23 mouse cellular contexts compared by ENCODE assay signal in the genomic region with DNA sequence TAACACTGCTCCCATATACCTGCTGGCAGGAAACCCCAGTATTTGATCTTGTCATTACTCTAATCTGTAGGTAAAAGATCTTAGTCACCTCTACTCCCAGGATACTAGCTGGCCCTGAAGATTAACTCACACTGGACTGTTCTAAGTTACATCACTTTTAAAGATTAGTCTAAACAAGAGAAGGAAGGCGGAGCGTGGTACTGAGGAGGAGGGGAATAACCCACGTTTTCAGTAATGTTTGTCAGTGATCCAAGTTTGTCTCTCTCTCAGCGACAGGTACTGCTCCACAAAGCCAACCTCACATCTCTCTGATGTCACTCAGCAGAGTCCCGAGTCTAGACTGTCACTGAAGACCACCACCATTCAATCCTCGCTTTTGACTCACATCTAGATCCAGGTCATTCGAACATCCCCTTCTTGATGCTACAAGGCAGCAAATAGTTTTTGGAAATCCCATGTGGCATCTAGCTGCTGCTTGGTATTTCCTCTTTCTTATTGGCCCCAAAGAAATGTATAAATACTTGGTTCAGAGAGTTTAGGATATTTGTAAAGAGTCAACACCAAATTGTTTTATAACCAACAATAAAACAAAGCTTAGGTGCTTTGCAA. TPM values are rescaled to one million over a fixed set of nuclear protein-coding genes. Genes with fewer than 3 reads are reported as not detected.
DNase-seq lines count a peak whose midpoint lies in the region; ATAC-seq and TF ChIP-seq lines count a peak whose summit lies in the region.
"Had no signal": no experiment of that assay in that cellular context is flagged by ENCODE, and none has a peak within 500 bp of the region (broad histone marks: within the 10 kb centered on the region; RNA-seq: fewer than 3 reads in every experiment).

No protein-coding gene starts in this region.

- H3K4me3 ChIP-seq in kidney, adult 2 months (ENCODE audit: insufficient read depth, low read depth, low read length), result no peak overlapping the region
- H3K4me3 ChIP-seq: embryonic facial prominence, embryonic 12.5 days; heart, embryonic 13.5 days; hindbrain, embryonic 13.5 days; left cerebral cortex, adult 2 months had no signal

- 78% methylated on average over 7 of the region's 7 CpGs for whole genome bisulfite sequencing in kidney, adult 2 months

- ATAC-seq in CD4-positive, CD25-positive, alpha-beta regulatory T cell, adult 4 months, result peak; percentile 18
- ATAC-seq: forebrain, postnatal 0 days had no signal

- H3K27ac ChIP-seq in kidney, adult 2 months (ENCODE audit: insufficient read depth, low read depth, low read length), result no peak overlapping the region
- H3K27ac ChIP-seq: embryonic facial prominence, embryonic 12.5 days; heart, embryonic 13.5 days; hindbrain, embryonic 13.5 days; left cerebral cortex, adult 2 months had no signal

- DNase-seq in retina, adult 2 months (ENCODE audit: low read depth, low spot score), result peak; percentile 44
- no peak for DNase-seq in retina, postnatal 1 day
- DNase-seq in induced T-regulatory cell, adult 2 months (ENCODE audit: low read depth), result peak; percentile 89
- no peak for DNase-seq in kidney, postnatal 4 days
- DNase-seq in layer of hippocampus, adult 8-10 months (ENCODE audit: low spot score in 2 of 2), result no peak
- no peak for DNase-seq in kidney, adult 2 months
- DNase-seq: adrenal gland, adult 2 months; cerebellum, adult 11-12 months; cerebellum, postnatal 10 days; forebrain, postnatal 0 days; gastrocnemius, postnatal 14 days; heart, adult 18-20 months; kidney, adult 9 months; kidney, postnatal 14 days; layer of hippocampus, adult 9-11 months; lung, postnatal 10 days; midbrain, embryonic 14.5 days; thymus, postnatal 14 days had no signal

- no peaks in the 10 kb centered on the region; the same call in 1 of the 2 replicates for H3K36me3 ChIP-seq in kidney, adult 2 months (ENCODE audit: control insufficient read depth, insufficient read depth, low read length)

- peaks cover 17% of the 10 kb centered on the region for H3K4me1 ChIP-seq in kidney, adult 2 months (ENCODE audit: control insufficient read depth, insufficient read depth, low read length)

- no peaks in the 10 kb centered on the region for H3K27me3 ChIP-seq in kidney, adult 2 months (replicated peaks; ENCODE audit: control insufficient read depth, insufficient read depth, low read length)
- H3K27me3 ChIP-seq: embryonic facial prominence, embryonic 12.5 days; heart, embryonic 13.5 days had no signal

- no peak for TF ChIP-seq CTCF in kidney, adult 2 months (conservative IDR thresholded peaks at IDR 0.05; ENCODE audit: insufficient read depth, insufficient read length, low read depth, low read length)

- no peak for TF ChIP-seq POLR2A in kidney, adult 2 months (IDR thresholded peaks at IDR 0.05; ENCODE audit: low read depth, low read length)

RNA-seq across cellular contexts. Expression of a gene that starts 3.5 kb away (rescaled TPM):
- 10 to 100 TPM; 36.6 to 47.4 TPM for polyA plus RNA-seq in CD4-positive, CD25-positive, alpha-beta regulatory T cell, adult 4 months (2017; shearing (Covaris generic))
- 1 to 10 TPM; 6.0 to 7.1 (median 6.4) TPM for total RNA-seq in layer of hippocampus, adult 8-10 months (2022)
- polyA plus RNA-seq in kidney, adult 2 months (2012; rRNA removed), result 2.0 and 3.3 TPM in 2 replicates

Comparison
In these comparisons a context has a peak if more than half of its experiments do, and no peak if none do; other contexts are left out.
1. DNase-seq: peak in retina, adult 2 months (single experiment) and induced T-regulatory cell, adult 2 months (single experiment); none in retina, postnatal 1 day (single experiment), kidney, postnatal 4 days (0 of 2), layer of hippocampus, adult 8-10 months (0 of 2) and kidney, adult 2 months (single experiment).